Mouse (Mus musculus): ENCODE data around the gene Pex11g. TPM values are rescaled to one million over a fixed set of nuclear protein-coding genes. Genes with fewer than 3 reads are reported as not detected.

Gene Pex11g
- total RNA-seq (2021) = 10 to 100 TPM; 10.4 TPM
- 11.8 and 16.9 TPM in 2 replicates for polyA plus RNA-seq (2012; rRNA removed)
- long read RNA-seq, transcript Pex11g-201 (5 exons, 2,870 nt) = major isoform, 13 of 15 reads
- long read RNA-seq, partial matches to known transcripts = 1 of 15 reads
- long read RNA-seq, other reads (novel, unspliced or antisense) = 1 of 15 reads

GRCm38 (mm10) chr8:3467006-3467885 lies at the start of gene Pex11g:
Gene Pex11g (minus strand): TSS chr8:3467680.
- DNase-seq = peak; percentile 99

GRCm38 (mm10) chr8:3517117-3517495 lies 49.6 kb upstream of the Pex11g start:
- no peak for DNase-seq

- DNase-seq = peak; percentile 95
These were observed 49.1 kb upstream of the Pex11g start for GRCm38 (mm10) chr8:3516450-3517116.

GRCm38 (mm10) chr8:3515771-3516417 lies 48.4 kb upstream of the Pex11g start:
- peak; percentile 69 for DNase-seq

GRCm38 (mm10) chr8:3515260-3515671 lies 47.8 kb upstream of the Pex11g start, which contains the start of gene Pnpla6:
Gene Pnpla6 (plus strand): TSS chr8:3515384.
- DNase-seq = peak; percentile 94

GRCm38 (mm10) chr8:3514681-3515247 lies 47.3 kb upstream of the Pex11g start:
- no peak for DNase-seq

- no peak for DNase-seq
These were observed 40.7 kb upstream of the Pex11g start for GRCm38 (mm10) chr8:3507979-3508754.

- DNase-seq = no peak
These were observed 34.7 kb upstream of the Pex11g start for GRCm38 (mm10) chr8:3502217-3502616.

GRCm38 (mm10) chr8:3500235-3501090 lies 33.0 kb upstream of the Pex11g start, which contains the start of gene Mcoln1:
Gene Mcoln1 (plus strand): TSS chr8:3500457.
- peak; percentile 98 for DNase-seq

- no peak for DNase-seq
These were observed 32.3 kb upstream of the Pex11g start for GRCm38 (mm10) chr8:3499751-3500150.

- DNase-seq = no peak
These were observed 31.1 kb upstream of the Pex11g start for GRCm38 (mm10) chr8:3498583-3498982.

GRCm38 (mm10) chr8:3496428-3496748 lies 28.9 kb upstream of the Pex11g start:
- no peak for DNase-seq

GRCm38 (mm10) chr8:3495578-3496427 lies 28.3 kb upstream of the Pex11g start:
- no peak for DNase-seq

- DNase-seq = no peak
These were observed 26.3 kb upstream of the Pex11g start for GRCm38 (mm10) chr8:3493845-3494208.

- peak; percentile 82 for DNase-seq
These were observed 25.7 kb upstream of the Pex11g start, which contains the start of gene Zfp358 for GRCm38 (mm10) chr8:3492901-3493844. Gene Zfp358 (plus strand): TSS chr8:3493138.

- no peak for DNase-seq
These were observed 17.7 kb upstream of the Pex11g start for GRCm38 (mm10) chr8:3485192-3485591.

GRCm38 (mm10) chr8:3483546-3483945 lies 16.1 kb upstream of the Pex11g start:
- DNase-seq = no peak

GRCm38 (mm10) chr8:3482240-3482740 lies 14.8 kb upstream of the Pex11g start:
- no peak for DNase-seq

All from adrenal gland, adult 2 months (tissue).